Mouse (Mus musculus): ENCODE results near the gene Tbce.

DNA sequence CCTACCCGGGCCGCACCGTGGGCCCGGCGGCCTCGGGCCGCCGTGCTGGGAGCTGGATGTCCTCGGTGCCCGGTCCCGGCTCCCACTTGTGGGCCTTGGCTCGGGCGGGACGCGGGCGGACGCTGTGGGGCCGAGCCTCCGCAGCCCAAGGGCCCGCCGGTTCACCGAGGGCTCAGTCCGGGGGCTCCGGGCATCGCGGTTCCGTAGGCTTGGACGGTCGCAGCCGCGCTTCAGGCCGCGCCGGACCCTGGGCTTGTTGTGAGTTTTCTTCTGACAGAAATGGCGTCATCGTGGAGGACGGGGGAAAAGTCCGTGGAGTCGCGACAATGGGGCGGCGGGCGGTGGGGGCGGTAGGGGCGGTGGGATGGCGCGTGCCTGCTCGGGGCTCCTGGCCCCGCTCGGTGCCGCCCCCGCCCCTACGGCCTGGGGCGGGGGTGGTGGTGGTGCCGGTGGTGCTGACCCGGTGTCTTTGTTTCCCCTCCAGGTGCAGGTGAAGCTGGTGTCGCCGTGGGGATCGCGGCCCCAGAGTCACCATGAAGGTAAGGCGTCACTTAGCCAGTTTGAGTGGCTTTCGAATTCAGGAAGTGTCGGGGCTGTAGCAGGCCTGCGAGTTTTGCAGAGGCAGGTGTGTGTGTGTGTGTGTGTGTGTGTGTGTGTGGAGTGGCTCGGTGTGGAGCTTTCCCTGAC is 25.0 kb upstream of the Tbce start:
- no peak for TF ChIP-seq CTCF (IDR thresholded peaks at IDR 0.05; ENCODE audit: extremely low read depth, insufficient read depth, insufficient read length, insufficient replicate concordance)
- TF ChIP-seq POLR2A (IDR thresholded peaks at IDR 0.05; ENCODE audit: low read depth, low read length): no peak

All from spleen, adult 2 months (tissue).